Mouse (Mus musculus): ENCODE measurements around the gene Tmc4. TPM values are rescaled to one million over a fixed set of nuclear protein-coding genes. Genes with fewer than 3 reads are reported as not detected.
A peak's percentile ranks its signal among the peaks of the same experiment; 100 is the strongest.

Tmc4 gene
- total RNA-seq, 2 experiments from 2014 or later, result 1.5 to 2.1 TPM

GRCm38 (mm10) chr7:3692987-3693808 is 15.8 kb upstream of the Tmc4 start, which contains the start of gene Mboat7:
Gene Mboat7, minus strand, starts transcription at chr7:3693523.
- peak; percentile 98 for DNase-seq
- intact Hi-C loops (cut with DNase I), result loop anchor here (2.0 to 10.0 kb wide), 4 partner anchors 18 to 444 kb away; partner anchors contain the start of genes Cnot3 and Leng8

GRCm38 (mm10) chr7:3692382-3692986 is 15.1 kb upstream of the Tmc4 start, which contains the start of gene Tsen34:
Gene Tsen34, plus strand, starts transcription at chr7:3692863.
- no peak for DNase-seq
- intact Hi-C loops (cut with DNase I), result loop anchor here (2.0 to 10.0 kb wide), 4 partner anchors 18 to 445 kb away; partner anchors contain the start of genes Cnot3 and Leng8

- intact Hi-C loops (cut with DNase I), result loop anchor here (2.0 to 10.0 kb wide), 4 partner anchors 17 to 445 kb away; partner anchors contain the start of genes Cnot3 and Leng8
- no peak for DNase-seq
These were observed 14.6 kb upstream of the Tmc4 start for GRCm38 (mm10) chr7:3691919-3692318.

GRCm38 (mm10) chr7:3685400-3686187 is 8.2 kb upstream of the Tmc4 start:
- intact Hi-C loops (cut with DNase I), result no loop called here
- DNase-seq, result no peak

- DNase-seq, result no peak
- intact Hi-C loops (cut with DNase I), result no loop called here
These were observed 7.3 kb upstream of the Tmc4 start for GRCm38 (mm10) chr7:3684698-3685097.

- DNase-seq, result no peak
These were observed 6.7 kb upstream of the Tmc4 start for GRCm38 (mm10) chr7:3683908-3684550.

GRCm38 (mm10) chr7:3676371-3676770 is 982 bp downstream of the Tmc4 start:
- intact Hi-C loops (cut with DNase I), result loop anchor here (10.0 kb wide), 1 partner anchor 228 kb away; no protein-coding TSS in a partner anchor
- no peak for DNase-seq

More at GRCm38 (mm10) chr7:3683908-3684550, 6.7 kb upstream of the Tmc4 start:
- intact Hi-C loops (cut with DNase I), result no loop called here

GRCm38 (mm10) chr7:3675228-3675548 is 2.2 kb downstream of the Tmc4 start:
- intact Hi-C loops (cut with DNase I), result loop anchor here (2.0 to 10.0 kb wide), 2 partner anchors 18 to 230 kb away; partner anchors contain the start of genes Mboat7 and Tsen34
- no peak for DNase-seq

GRCm38 (mm10) chr7:3674507-3675227 is 2.7 kb downstream of the Tmc4 start:
- DNase-seq, result peak; percentile 84 to 93
- intact Hi-C loops (cut with DNase I), result loop anchor here (2.0 to 10.0 kb wide), 2 partner anchors 18 to 230 kb away; partner anchors contain the start of genes Mboat7 and Tsen34

GRCm38 (mm10) chr7:3666921-3667391 is 10.4 kb downstream of the Tmc4 start:
- intact Hi-C loops (cut with DNase I), result loop anchor here (5.0 to 10.0 kb wide), 2 partner anchors 35 to 808 kb away; partner anchors contain the start of gene Rps9
- DNase-seq, result peak in 1 of 2 experiments; percentile 32

- DNase-seq, result peak; percentile 98 to 99
- intact Hi-C loops (cut with DNase I), result loop anchor here (5.0 to 10.0 kb wide), 2 partner anchors 37 to 809 kb away; partner anchors contain the start of gene Rps9
These were observed 11.9 kb downstream of the Tmc4 start, which contains the start of gene Leng1 for GRCm38 (mm10) chr7:3665215-3666114. Gene Leng1, minus strand, starts transcription at chr7:3665840.

GRCm38 (mm10) chr7:3664524-3665214 is 12.7 kb downstream of the Tmc4 start:
- no peak for DNase-seq
- intact Hi-C loops (cut with DNase I), result loop anchor here (5.0 to 10.0 kb wide), 2 partner anchors 38 to 810 kb away; partner anchors contain the start of gene Rps9

GRCm38 (mm10) chr7:3658578-3658977 is 18.8 kb downstream of the Tmc4 start:
- no peak for DNase-seq
- intact Hi-C loops (cut with DNase I), result no loop called here

GRCm38 (mm10) chr7:3656966-3657365 is 20.4 kb downstream of the Tmc4 start:
- no peak for DNase-seq
- intact Hi-C loops (cut with DNase I), result no loop called here

GRCm38 (mm10) chr7:3646641-3647040 is 30.7 kb downstream of the Tmc4 start:
- no peak for DNase-seq
- intact Hi-C loops (cut with DNase I), result loop anchor here (5.0 to 10.0 kb wide), 2 partner anchors 46 to 498 kb away; partner anchors contain the start of genes Mboat7 and Tsen34

GRCm38 (mm10) chr7:3646188-3646587 is 31.2 kb downstream of the Tmc4 start:
- no peak for DNase-seq
- intact Hi-C loops (cut with DNase I), result loop anchor here (5.0 to 10.0 kb wide), 2 partner anchors 46 to 499 kb away; partner anchors contain the start of genes Mboat7 and Tsen34

- intact Hi-C loops (cut with DNase I), result loop anchor here (5.0 to 10.0 kb wide), 2 partner anchors 47 to 499 kb away; partner anchors contain the start of genes Mboat7 and Tsen34
- no peak for DNase-seq
These were observed 31.8 kb downstream of the Tmc4 start for GRCm38 (mm10) chr7:3645488-3646025.

All from heart, postnatal 10 days (tissue).